Mouse (Mus musculus) MEL (cell line): Measurements from ENCODE around the gene Fbxo17. TPM values are rescaled to one million over a fixed set of nuclear protein-coding genes. Genes with fewer than 3 reads are reported as not detected.
A peak's percentile ranks its signal among the peaks of the same experiment; 100 is the strongest.

Experiments
- DNase-seq: peaks from one replicate; pipeline ENCODE4 v3.0.0; 2011; ENCODE audit warnings: low read depth, low spot score
- H3K27ac ChIP-seq: 2 replicates; pipeline ENCODE4 v1.5.1; 2012; ENCODE audit warnings: low read depth, mild to moderate bottlenecking, control low read depth, low read length, moderate library complexity; ENCODE audit not compliant: control insufficient read depth
- H3K27me3 ChIP-seq, 2 experiments: fragments of 150-350 bp in 1 of 2; sonication (generic) in 1 of 2; 2 replicates each; pipeline ENCODE4 v1.6.1; 2012; ENCODE audit warnings: low read length in 2 of 2, mild to moderate bottlenecking in 2 of 2, improper control_type of control experiment in 1 of 2, moderate library complexity in 1 of 2; ENCODE audit not compliant: insufficient read depth in 2 of 2, control insufficient read depth in 1 of 2
- H3K36me3 ChIP-seq, 2 experiments: 2 replicates each; pipeline ENCODE4 v1.6.1; 2012 to 2014; ENCODE audit warnings: low read length in 2 of 2, improper control_type of control experiment in 1 of 2, inconsistent platforms in 1 of 2, mild to moderate bottlenecking in 1 of 2; ENCODE audit not compliant: insufficient read depth in 2 of 2, control insufficient read depth in 1 of 2
- H3K4me1 ChIP-seq, 2 experiments: fragments of 150-350 bp in 1 of 2; sonication (generic) in 1 of 2; 2 replicates each; pipeline ENCODE4 v1.6.1; 2012; ENCODE audit warnings: low read length in 2 of 2, improper control_type of control experiment in 1 of 2, mild to moderate bottlenecking in 1 of 2; ENCODE audit not compliant: insufficient read depth in 2 of 2, control insufficient read depth in 1 of 2
- H3K4me3 ChIP-seq, 2 experiments: fragments of 150-350 bp in 1 of 2; sonication (generic) in 1 of 2; 2 replicates each; pipeline ENCODE4 v1.5.1; 2012; ENCODE audit warnings: low read depth in 2 of 2, low read length in 2 of 2, mild to moderate bottlenecking in 2 of 2, moderate library complexity in 2 of 2, control low read depth in 1 of 2, improper control_type of control experiment in 1 of 2; ENCODE audit not compliant: control insufficient read depth in 1 of 2, insufficient read depth in 1 of 2
- H3K79me2 ChIP-seq: 2 replicates; pipeline ENCODE4 v1.6.1; 2012; ENCODE audit warnings: mild to moderate bottlenecking, low read length, moderate library complexity; ENCODE audit not compliant: control insufficient read depth, poor library complexity, insufficient read depth
- H3K9ac ChIP-seq: 2 replicates; pipeline ENCODE4 v1.6.1; 2012; ENCODE audit warnings: low read depth, mild to moderate bottlenecking, control low read depth, low read length, moderate library complexity; ENCODE audit not compliant: control insufficient read depth, poor library complexity, severe bottlenecking
- H3K9me3 ChIP-seq: fragments of 150-350 bp; sonication (generic); replicated peaks from 2 replicates; pipeline ENCODE4 v1.6.1; 2012; ENCODE audit warnings: mild to moderate bottlenecking, low read length, improper control_type of control experiment, moderate library complexity; ENCODE audit not compliant: insufficient read depth
- BHLHE40 ChIP-seq: IDR thresholded peaks from 2 replicates; pipeline ENCODE4 v1.6.1; 2012; ENCODE audit warnings: low read depth, mild to moderate bottlenecking, inconsistent platforms, low read length, improper control_type of control experiment, borderline replicate concordance
- CTCF ChIP-seq, 3 experiments: IDR thresholded peaks in 2 of 3; conservative IDR thresholded peaks in 1 of 3; 2 replicates each; pipeline ENCODE4 v1.5.1; 2011 to 2012; ENCODE audit warnings: low read length in 3 of 3, low read depth in 2 of 3, mild to moderate bottlenecking in 2 of 3, improper control_type of control experiment in 1 of 3, inconsistent platforms in 1 of 3, mixed read lengths in 1 of 3, moderate library complexity in 1 of 3; ENCODE audit not compliant: control insufficient read depth in 1 of 3, insufficient read depth in 1 of 3, poor library complexity in 1 of 3, severe bottlenecking in 1 of 3
- ELF1 ChIP-seq: IDR thresholded peaks from 2 replicates; pipeline ENCODE4 v1.6.1; 2014; ENCODE audit warnings: low read depth, mild to moderate bottlenecking, inconsistent platforms, low read length, improper control_type of control experiment, moderate library complexity
- EP300 ChIP-seq, 2 experiments: IDR thresholded peaks; 2 replicates each; pipeline ENCODE4 v1.6.1; 2011; ENCODE audit warnings: improper control_type of control experiment in 2 of 2, low read length in 2 of 2, low read depth in 1 of 2, mild to moderate bottlenecking in 1 of 2
- ETS1 ChIP-seq: IDR thresholded peaks from 2 replicates; pipeline ENCODE4 v1.6.1; 2012; ENCODE audit warnings: low read depth, mild to moderate bottlenecking, inconsistent platforms, low read length, improper control_type of control experiment, moderate library complexity
- GATA1 ChIP-seq: IDR thresholded peaks from 2 replicates; pipeline ENCODE4 v1.6.1; 2011; ENCODE audit warnings: low read depth, low read length, improper control_type of control experiment
- KAT2A ChIP-seq: conservative IDR thresholded peaks from 2 replicates; pipeline ENCODE4 v1.6.1; 2012; ENCODE audit warnings: low read depth, low read length, improper control_type of control experiment, inconsistent platforms
- MAX ChIP-seq: IDR thresholded peaks from 2 replicates; pipeline ENCODE4 v1.6.1; 2011; ENCODE audit warnings: low read length, improper control_type of control experiment
- MEF2A ChIP-seq: IDR thresholded peaks from 2 replicates; pipeline ENCODE4 v1.6.1; 2014; ENCODE audit warnings: low read depth, mild to moderate bottlenecking, inconsistent platforms, low read length, improper control_type of control experiment; ENCODE audit not compliant: poor library complexity, insufficient replicate concordance, severe bottlenecking; ENCODE audit errors: extremely low read depth
- NRF1 ChIP-seq: IDR thresholded peaks from 2 replicates; pipeline ENCODE4 v1.6.1; 2014; ENCODE audit warnings: low read depth, mild to moderate bottlenecking, inconsistent platforms, low read length, improper control_type of control experiment, moderate library complexity; ENCODE audit not compliant: poor library complexity, insufficient read depth, severe bottlenecking
- POLR2A ChIP-seq, 2 experiments: IDR thresholded peaks; 2 replicates each; pipeline ENCODE4 v1.6.1; 2011 to 2012; ENCODE audit warnings: low read length in 2 of 2, mild to moderate bottlenecking in 2 of 2, control low read depth in 1 of 2, improper control_type of control experiment in 1 of 2, low read depth in 1 of 2, moderate library complexity in 1 of 2; ENCODE audit not compliant: control insufficient read depth in 1 of 2, insufficient read depth in 1 of 2, poor library complexity in 1 of 2
- SIN3A ChIP-seq: IDR thresholded peaks from 2 replicates; pipeline ENCODE4 v1.6.1; 2012; ENCODE audit warnings: low read length, improper control_type of control experiment, inconsistent platforms
- SMC3 ChIP-seq: IDR thresholded peaks from 2 replicates; pipeline ENCODE4 v1.6.1; 2011; ENCODE audit warnings: low read depth, low read length, improper control_type of control experiment
- TCF12 ChIP-seq: IDR thresholded peaks from 2 replicates; pipeline ENCODE4 v1.6.1; 2014; ENCODE audit warnings: low read depth, mild to moderate bottlenecking, inconsistent platforms, low read length, improper control_type of control experiment, moderate library complexity
- UBTF ChIP-seq: IDR thresholded peaks from 2 replicates; pipeline ENCODE4 v1.6.1; 2012; ENCODE audit warnings: low read depth, mild to moderate bottlenecking, inconsistent platforms, low read length, improper control_type of control experiment, moderate library complexity, borderline replicate concordance; ENCODE audit not compliant: insufficient read depth
- USF1 ChIP-seq: IDR thresholded peaks from 2 replicates; pipeline ENCODE4 v1.6.1; 2014; ENCODE audit warnings: low read depth, mild to moderate bottlenecking, inconsistent platforms, low read length, improper control_type of control experiment, moderate library complexity
- USF2 ChIP-seq, 2 experiments: IDR thresholded peaks; 2 replicates each; pipeline ENCODE4 v1.6.1; 2011 to 2012; ENCODE audit warnings: improper control_type of control experiment in 2 of 2, low read length in 2 of 2, borderline replicate concordance in 1 of 2, inconsistent platforms in 1 of 2, low read depth in 1 of 2, mild to moderate bottlenecking in 1 of 2; ENCODE audit not compliant: insufficient read depth in 1 of 2
- polyA plus RNA-seq, 2 experiments: library from polyadenylated mRNA; stranded (reverse) in 1 of 2; unstranded in 1 of 2; fragments of >175 nt in 1 of 2; fragments of >200 nt in 1 of 2; gene quantifications; 2 replicates each; pipeline versions ENCODE4 v1.2.1 to v1.2.4; 2012; ENCODE audit warnings: low replicate concordance in 2 of 2, low read depth in 1 of 2; ENCODE audit not compliant: insufficient read length in 2 of 2, insufficient read depth in 1 of 2, missing spikeins in 1 of 2
- total RNA-seq: library from RNA; depleted of rRNA; stranded (reverse); fragments of 300-350 nt; gene quantifications from 2 replicates; pipeline ENCODE4 v1.2.3, GENCODE M21; 2012

The Fbxo17 gene
- total and polyA plus RNA-seq, 3 experiments: 0.43 TPM; not detected in 2

DNA sequence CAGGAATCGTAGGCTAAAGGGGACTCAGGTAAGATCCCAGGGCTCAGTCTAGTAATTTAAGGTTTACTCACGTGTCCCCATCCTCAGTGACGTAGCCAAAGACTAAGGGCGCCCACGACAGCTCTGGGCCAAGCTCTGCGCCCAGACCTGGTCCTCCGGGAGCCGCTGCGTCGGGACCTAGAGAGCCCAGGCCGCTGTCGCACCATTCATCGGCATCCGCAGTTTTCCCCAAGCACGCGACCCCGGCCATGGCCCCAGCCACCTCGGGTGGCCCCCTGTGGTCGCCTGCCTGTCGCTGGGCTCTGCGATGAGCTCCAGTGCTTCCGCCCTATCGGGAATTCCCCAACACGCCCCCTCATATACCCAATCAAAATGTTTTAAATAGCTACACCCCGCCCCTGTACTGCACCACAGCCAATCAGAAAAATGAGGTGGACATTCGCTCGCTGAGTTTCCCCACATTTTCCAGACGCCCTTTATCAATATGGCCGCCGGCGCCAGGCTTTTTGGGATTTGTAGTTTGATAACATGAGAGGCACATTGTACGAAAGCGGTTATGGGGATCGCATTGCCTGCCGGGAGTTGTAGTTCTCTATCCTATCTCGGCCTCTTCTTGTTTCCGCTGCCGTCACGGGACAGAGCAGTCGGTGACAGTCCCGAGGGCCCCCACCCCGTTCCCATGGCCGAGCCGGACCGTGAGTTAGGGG is 49.7 kb downstream of the Fbxo17 start, which contains the start of gene Sirt2 (continued):
- TF ChIP-seq TCF12: 0 out of 2 replicates have a peak, but pooled peaks have one; percentile 8

DNA sequence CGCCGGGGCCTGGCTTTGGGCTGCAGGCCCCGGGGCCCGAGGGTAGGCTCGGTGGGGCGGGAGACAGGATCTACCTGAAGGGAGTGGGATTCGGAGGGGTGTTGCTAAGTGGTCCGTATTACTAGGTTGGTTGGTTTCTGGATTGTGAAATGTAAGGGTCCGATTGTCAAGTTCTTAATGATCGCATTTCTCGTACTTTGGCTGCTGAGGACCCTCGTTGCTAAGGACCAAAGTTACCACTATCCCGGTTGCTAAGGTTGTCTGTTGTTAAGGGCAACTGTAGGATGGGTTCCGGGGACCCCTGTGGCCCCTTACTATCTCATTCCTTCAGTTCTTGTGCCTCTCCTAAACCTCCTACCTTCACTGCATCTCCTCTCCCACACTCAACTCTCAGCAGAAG is 50.3 kb downstream of the Fbxo17 start:
- Histone ChIP-seq H3K36me3 (peaks cover 0 to 32% of the 10 kb centered on the region in 2 experiments; a peak in 3 of 4 replicates), H3K27ac (no peak overlapping the region), H3K9me3 (no peaks in the 10 kb centered on the region), H3K27me3 (no peaks in the 10 kb centered on the region), H3K4me1 (peaks cover 27 to 46% of the 10 kb centered on the region in 2 experiments), H3K9ac (peak overlapping the region; percentile 63), H3K4me3 (peak overlapping the region; percentile 63 to 81), H3K79me2 (peaks cover 20% of the 10 kb centered on the region)
- DNase-seq: peak; percentile 45
- TF ChIP-seq CTCF (IDR thresholded peaks at IDR 0.05 in 2 of 3, conservative IDR thresholded peaks at IDR 0.05 in 1 of 3; ENCODE audit: control insufficient read depth in 1 of 3, insufficient read depth in 1 of 3, low read depth in 2 of 3, low read length in 3 of 3, poor library complexity in 1 of 3, severe bottlenecking in 1 of 3) (no peak), USF1 (no peak), ETS1 (no peak), GATA1 (no peak), POLR2A (IDR thresholded peaks at IDR 0.05; ENCODE audit: control insufficient read depth in 1 of 2, insufficient read depth in 1 of 2, low read depth in 1 of 2, low read length in 2 of 2, poor library complexity in 1 of 2) (no peak), SIN3A (no peak), USF2 (IDR thresholded peaks at IDR 0.05; ENCODE audit: borderline replicate concordance in 1 of 2, insufficient read depth in 1 of 2, low read depth in 1 of 2, low read length in 2 of 2) (no peak), SMC3 (no peak), MEF2A (no peak), EP300 (IDR thresholded peaks at IDR 0.05; ENCODE audit: low read depth in 1 of 2, low read length in 2 of 2) (no peak), KAT2A (no peak), MAX (no peak), UBTF (no peak)

DNA sequence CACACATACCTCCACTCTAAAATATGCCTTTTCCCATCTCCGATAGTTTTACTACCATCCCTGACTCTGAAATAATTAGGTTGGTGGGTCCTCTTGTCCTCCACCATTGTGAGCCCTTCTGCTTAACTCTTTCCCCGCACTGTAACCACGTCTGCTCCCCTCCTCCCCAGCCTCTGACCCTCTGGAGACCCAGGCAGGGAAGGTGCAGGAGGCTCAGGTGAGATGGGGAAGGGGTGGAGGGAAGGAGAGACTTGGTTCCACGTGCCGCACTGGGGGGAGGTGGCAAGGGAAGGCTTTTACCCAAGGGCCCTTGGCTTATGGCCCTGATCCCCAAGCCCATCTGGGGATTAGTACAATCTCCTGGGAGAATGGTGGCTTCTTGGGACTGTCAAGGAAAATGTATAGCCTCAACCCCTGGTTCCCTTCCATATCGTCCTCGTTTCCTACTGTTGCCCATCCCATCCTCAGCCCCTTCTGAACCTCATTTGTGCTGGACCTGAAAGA is 50.9 kb downstream of the Fbxo17 start, which contains the start of gene Nfkbib:
Nfkbib (minus strand) TSS at position 51 of the 504 bp plus-strand sequence.
- no peak for TF ChIP-seq NRF1
- no peak for TF ChIP-seq USF2 (IDR thresholded peaks at IDR 0.05; ENCODE audit: borderline replicate concordance in 1 of 2, insufficient read depth in 1 of 2, low read depth in 1 of 2, low read length in 2 of 2)
- no peak for TF ChIP-seq MAX
- TF ChIP-seq ELF1: no peak
- no peak for TF ChIP-seq BHLHE40
- TF ChIP-seq TCF12: no peak
- TF ChIP-seq, all 39 proteins: peak for 0
- Histone ChIP-seq H3K4me3 (peak within 1 kb of the TSS; percentile 69 to 88), H3K36me3 (peaks cover 0 to 32% of the 10 kb centered on the region in 2 experiments; a peak in 3 of 4 replicates), H3K79me2 (peaks cover 20% of the 10 kb centered on the region), H3K27me3 (no peaks in the 10 kb centered on the region), H3K4me1 (peaks cover 27 to 46% of the 10 kb centered on the region in 2 experiments), H3K27ac (peak within 1 kb of the TSS; percentile 20), H3K9me3 (no peaks in the 10 kb centered on the region), H3K9ac (peak within 1 kb of the TSS; percentile 63)
- DNase-seq: peak; percentile 8
